Mouse (Mus musculus) neural tube, embryonic 12.5 days (tissue): ENCODE data around the gene Rhot1. TPM values are rescaled to one million over a fixed set of nuclear protein-coding genes. Genes with fewer than 3 reads are reported as not detected.
"Not testable (repeated sequence)": the region's sequence is repeated elsewhere in the genome, so short reads cannot be mapped to it uniquely, and the experiment has no call there.

Experiments used
- ATAC-seq: fragments of 200-750 bp; cut with Nextera tagmentation; 2 replicates; pipeline ENCODE4 v1.8.0; 2017; ENCODE audit warnings: low read depth, mild to moderate bottlenecking, moderate TSS enrichment, moderate library complexity; ENCODE audit not compliant: low FRiP score
- H3K27ac ChIP-seq: fragments of 300-500 bp; sonication (generic); 2 replicates; pipeline ENCODE4 v1.5.1; 2016
- H3K27me3 ChIP-seq: fragments of 300-500 bp; sonication (generic); replicated peaks from 2 replicates; pipeline ENCODE4 v1.6.1; 2016; ENCODE audit warnings: mild to moderate bottlenecking
- H3K36me3 ChIP-seq: fragments of 300-500 bp; sonication (generic); 2 replicates; pipeline ENCODE4 v1.6.1; 2016; ENCODE audit warnings: mild to moderate bottlenecking
- H3K4me1 ChIP-seq: fragments of 300-500 bp; sonication (generic); 2 replicates; pipeline ENCODE4 v1.6.1; 2016
- H3K4me2 ChIP-seq: fragments of 300-500 bp; sonication (generic); replicated peaks from 2 replicates; pipeline ENCODE4 v1.6.1; 2016; ENCODE audit warnings: mild to moderate bottlenecking
- H3K4me3 ChIP-seq: fragments of 300-500 bp; sonication (generic); 2 replicates; pipeline ENCODE4 v1.5.1; 2016
- H3K9ac ChIP-seq: fragments of 300-500 bp; sonication (generic); 2 replicates; pipeline ENCODE4 v1.6.1; 2016; ENCODE audit warnings: mild to moderate bottlenecking
- H3K9me3 ChIP-seq: fragments of 300-500 bp; sonication (generic); 2 replicates; pipeline ENCODE4 v1.6.1; 2016; ENCODE audit warnings: mild to moderate bottlenecking
- WGBS: fragments of 180-500 bp; shearing (Covaris S2); methylation state at CpG from one replicate; pipeline ENCODE4 v1.1.7; 2016; 5-methylcytosine and 5-hydroxymethylcytosine counted together
- polyA plus RNA-seq: library from polyadenylated mRNA; unstranded; fragments of >200 nt; fragmentation: Nextera tagmentation; extraction: Ambion mirVana; gene quantifications from 2 replicates; pipeline ENCODE4 v1.2.1, GENCODE M21; 2016

Rhot1 gene
- polyA plus RNA-seq, 1 experiment from 2014 or later: 70.9 TPM

DNA sequence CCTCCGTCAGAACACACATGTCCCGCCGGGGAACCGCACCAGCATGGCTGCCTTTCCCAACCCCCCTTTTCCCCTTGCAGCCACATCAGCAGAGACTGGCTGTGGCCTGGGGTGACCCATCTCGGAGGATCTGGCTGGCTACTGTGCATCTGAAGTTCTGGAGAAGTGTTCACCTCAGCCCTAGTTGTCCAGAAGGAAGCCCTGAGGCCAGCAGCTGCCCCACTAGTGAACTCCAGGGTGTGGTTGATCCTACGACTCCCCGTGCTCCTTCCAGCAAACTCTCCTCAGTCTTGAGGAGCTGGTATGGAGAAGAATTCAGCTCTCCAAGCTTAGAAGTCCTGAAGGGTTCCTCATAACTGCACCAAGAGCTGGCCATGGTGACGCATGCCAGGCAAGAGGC is 30.5 kb upstream of the Rhot1 start:
- H3K27ac ChIP-seq: no peak overlapping the region
- H3K9ac ChIP-seq: no peak overlapping the region
- H3K4me3 ChIP-seq: no peak overlapping the region
- H3K27me3 ChIP-seq: peaks cover 4% of the 10 kb centered on the region; the same call in 1 of the 2 replicates
- ATAC-seq: no peak
- no peaks in the 10 kb centered on the region for H3K36me3 ChIP-seq
- H3K4me2 ChIP-seq: no peak overlapping the region
- H3K9me3 ChIP-seq: no peaks in the 10 kb centered on the region
- WGBS: 89% methylated on average over 8 of the region's 8 CpGs
- H3K4me1 ChIP-seq: no peaks in the 10 kb centered on the region

DNA sequence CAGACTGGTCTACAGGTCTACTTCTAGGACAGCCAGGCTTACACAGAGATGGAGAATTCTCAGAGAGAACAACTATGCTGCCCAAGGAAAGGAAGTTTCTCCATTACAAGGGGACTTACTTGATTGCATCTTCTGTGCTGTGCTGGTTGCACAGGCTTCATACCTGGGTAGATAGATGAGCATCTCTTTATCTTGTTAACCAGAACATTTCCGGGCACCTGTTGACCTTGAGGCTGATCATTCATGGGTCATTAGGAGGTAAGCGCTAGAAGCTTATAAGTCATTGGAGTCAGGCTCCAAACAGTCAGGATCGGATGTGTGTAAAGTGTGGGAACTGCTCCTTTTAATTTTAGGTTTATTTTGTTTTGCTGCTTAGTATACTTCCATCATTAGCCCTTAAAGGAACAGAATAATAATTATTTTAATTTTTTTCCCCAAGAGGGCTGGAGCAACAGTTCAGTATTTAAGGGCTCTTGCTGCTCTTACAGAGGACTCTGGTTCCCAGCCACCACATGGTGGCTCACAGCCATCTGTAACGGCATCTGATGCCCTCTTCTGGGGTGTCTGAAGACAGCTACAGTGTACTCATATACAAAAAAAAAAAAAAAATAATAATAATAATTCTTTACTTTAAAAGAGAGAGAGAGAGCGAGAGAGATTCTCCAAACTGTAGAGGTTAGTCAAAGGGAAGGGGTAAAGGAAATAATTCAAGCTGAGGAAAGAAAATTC is 27.6 kb upstream of the Rhot1 start:
- Histone ChIP-seq H3K4me1 (0 out of 2 replicates have a peak, but pooled peaks cover 5% of the 10 kb centered on the region), H3K4me2 (no peak overlapping the region), H3K4me3 (no peak overlapping the region), H3K9ac (no peak overlapping the region), H3K27me3 (peaks cover under 1% of the 10 kb centered on the region; the same call in 1 of the 2 replicates), H3K27ac (no peak overlapping the region), H3K36me3 (no peaks in the 10 kb centered on the region), H3K9me3 (no peaks in the 10 kb centered on the region)
- WGBS: 70% methylated on average over 5 of the region's 5 CpGs
- ATAC-seq: no peak

DNA sequence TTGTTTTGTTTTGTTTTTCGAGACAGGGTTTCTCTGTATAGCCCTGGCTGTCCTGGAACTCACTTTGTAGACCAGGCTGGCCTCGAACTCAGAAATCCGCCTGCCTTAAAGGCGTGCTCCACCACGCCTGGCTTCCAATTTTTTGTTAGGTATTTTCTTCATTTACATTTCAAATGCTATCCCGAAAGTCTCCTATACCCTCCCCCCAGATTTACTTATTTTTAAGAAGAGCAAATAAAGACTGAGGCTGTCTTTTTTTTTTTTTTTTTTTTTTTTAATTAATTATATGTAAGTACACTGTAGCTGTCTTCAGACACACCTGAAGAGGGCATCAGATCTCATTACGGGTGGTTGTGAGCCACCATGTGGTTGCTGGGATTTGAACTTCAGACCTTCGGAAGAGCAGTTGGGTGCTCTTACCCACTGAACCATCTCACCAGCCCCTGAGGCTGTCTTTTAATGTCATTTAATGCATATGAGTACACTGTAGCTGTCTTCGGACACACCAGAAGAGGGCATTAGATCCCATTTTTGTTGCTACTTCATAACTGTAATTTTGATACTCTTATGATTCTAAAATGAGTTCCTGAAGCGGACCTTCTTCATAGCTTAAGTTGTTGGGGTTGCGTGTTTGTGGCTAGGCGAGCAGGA is 25.6 kb upstream of the Rhot1 start:
- H3K27ac ChIP-seq, ATAC-seq, H3K36me3 ChIP-seq, H3K27me3 ChIP-seq, H3K9ac ChIP-seq, H3K4me1 ChIP-seq, H3K9me3 ChIP-seq: not testable (repeated sequence)
- peak overlapping the region; percentile 72 for H3K4me2 ChIP-seq
- 46% methylated on average over 12 of the region's 12 CpGs for WGBS
- H3K4me3 ChIP-seq: peak overlapping the region; percentile 53

- Histone ChIP-seq H3K27me3 (no peaks in the 10 kb centered on the region), H3K36me3 (no peaks in the 10 kb centered on the region), H3K4me1 (0 out of 2 replicates have a peak, but pooled peaks cover 5% of the 10 kb centered on the region), H3K9ac (peak within 1 kb of the TSS; percentile 42; the same call in 1 of the 2 replicates), H3K4me2 (peak within 1 kb of the TSS; percentile 72), H3K4me3 (peak within 1 kb of the TSS; percentile 53), H3K27ac (no peak within 1 kb of the TSS), H3K9me3 (no peaks in the 10 kb centered on the region)
- no peak for ATAC-seq
- WGBS: 1% methylated on average over 33 of the region's 33 CpGs
Observed at GRCm38 (mm10) chr11:80183705-80184255, 25.0 kb upstream of the Rhot1 start, which contains the start of gene Rnf135. TSS of gene Rnf135 (plus strand) at chr11:80183851.

DNA sequence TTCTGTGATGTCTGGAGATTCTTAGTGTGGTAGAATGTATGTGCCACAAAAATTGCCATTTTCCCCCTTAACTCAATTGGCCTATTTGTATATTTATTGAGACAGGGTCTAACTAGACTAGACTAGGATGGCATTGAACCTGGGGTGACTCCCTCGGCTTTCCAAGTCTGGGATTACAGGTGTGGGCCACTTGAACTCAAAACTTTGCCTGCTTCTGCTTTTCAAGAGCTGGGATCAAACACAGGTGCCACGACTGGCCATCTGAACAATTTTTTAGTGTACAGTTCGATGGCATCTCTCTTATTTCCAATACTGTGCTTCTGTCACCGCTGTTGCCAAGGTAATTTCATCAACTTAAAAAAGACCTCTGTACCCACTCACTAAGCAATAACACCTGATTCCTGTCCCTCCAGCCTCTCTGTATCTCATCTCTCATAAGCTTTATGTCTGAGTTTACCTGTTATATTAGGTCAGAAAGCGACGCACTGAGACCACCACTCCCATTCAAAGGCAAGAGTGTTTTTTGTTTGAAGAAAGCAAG is 24.2 kb upstream of the Rhot1 start:
- H3K4me2 ChIP-seq: peak overlapping the region; percentile 72
- 93% methylated on average over 6 of the region's 6 CpGs for WGBS

DNA sequence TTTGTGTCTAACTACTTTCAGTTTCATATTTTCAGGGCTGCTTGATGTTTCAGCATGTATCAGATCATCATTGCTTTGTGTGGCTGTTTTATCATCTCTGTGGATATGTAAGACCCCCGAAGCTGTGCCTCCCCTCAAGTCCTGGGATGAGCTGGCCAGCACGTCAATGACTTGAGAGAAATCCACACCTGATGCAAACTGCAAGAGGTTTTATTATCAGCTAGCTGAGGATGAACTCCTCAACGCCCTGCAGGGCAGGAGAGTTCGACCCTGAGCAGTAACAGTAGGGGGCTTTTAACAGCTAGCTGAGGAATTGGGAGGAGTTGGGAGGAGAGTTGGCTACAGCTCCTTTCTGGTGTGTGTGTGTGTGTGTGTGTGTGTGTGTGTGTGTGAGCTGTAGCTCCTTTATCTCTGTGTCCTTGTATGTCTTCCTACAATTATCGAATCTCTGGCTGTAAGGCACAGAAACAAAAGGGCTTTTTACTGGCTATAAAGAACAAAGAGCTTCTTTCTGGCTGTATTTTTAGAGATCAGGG is 23.3 kb upstream of the Rhot1 start:
- H3K27me3 ChIP-seq, H3K27ac ChIP-seq, H3K9me3 ChIP-seq, H3K36me3 ChIP-seq, H3K4me1 ChIP-seq, H3K4me2 ChIP-seq, ATAC-seq, H3K9ac ChIP-seq, H3K4me3 ChIP-seq: not testable (repeated sequence)
- WGBS: 63% methylated on average over 5 of the region's 5 CpGs

More for the DNA sequence above, 24.2 kb upstream of the Rhot1 start:
- no peak for ATAC-seq
- Histone ChIP-seq H3K9ac (no peak overlapping the region), H3K4me3 (0 out of 2 replicates have a peak overlapping the region, but pooled peaks have one; percentile 53), H3K27ac (no peak overlapping the region), H3K9me3 (no peaks in the 10 kb centered on the region), H3K36me3 (no peaks in the 10 kb centered on the region), H3K27me3 (no peaks in the 10 kb centered on the region), H3K4me1 (0 out of 2 replicates have a peak, but pooled peaks cover 5% of the 10 kb centered on the region)

- WGBS: 83% methylated on average over 4 of the region's 4 CpGs
Observed at GRCm38 (mm10) chr11:80190280-80190679, 18.5 kb upstream of the Rhot1 start.

DNA sequence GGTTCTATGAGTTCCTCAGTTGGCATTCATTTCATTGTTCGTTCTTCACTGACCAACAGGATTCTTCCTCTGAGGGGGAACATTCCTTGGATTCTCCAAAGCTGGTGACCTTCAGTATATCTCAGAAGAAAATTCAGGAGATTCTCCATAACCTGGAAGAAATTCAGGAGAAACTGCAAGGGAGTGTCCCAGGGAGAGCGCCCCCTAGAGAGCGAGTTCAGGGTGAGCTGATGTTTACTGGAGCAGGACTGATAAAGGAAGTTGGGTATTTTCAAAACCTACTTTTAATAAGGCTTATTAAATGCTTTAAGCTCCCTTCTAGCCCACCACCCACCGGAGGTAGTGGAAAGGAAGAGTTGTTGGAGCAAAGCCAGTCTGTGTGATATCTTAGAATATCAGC is 15.0 kb upstream of the Rhot1 start:
- H3K27ac ChIP-seq: no peak overlapping the region
- no peak overlapping the region for H3K4me3 ChIP-seq
- H3K9ac ChIP-seq: no peak overlapping the region
- H3K27me3 ChIP-seq: no peaks in the 10 kb centered on the region
- H3K4me2 ChIP-seq: no peak overlapping the region
- no peak for ATAC-seq
- no peaks in the 10 kb centered on the region for H3K9me3 ChIP-seq
- no peaks in the 10 kb centered on the region for H3K36me3 ChIP-seq
- 65% methylated on average over 4 of the region's 4 CpGs for WGBS
- H3K4me1 ChIP-seq: no peaks in the 10 kb centered on the region

More at GRCm38 (mm10) chr11:80190280-80190679, 18.5 kb upstream of the Rhot1 start:
- no peak overlapping the region for H3K4me3 ChIP-seq
- no peaks in the 10 kb centered on the region for H3K36me3 ChIP-seq
- ATAC-seq: no peak
- H3K9me3 ChIP-seq: no peaks in the 10 kb centered on the region
- no peaks in the 10 kb centered on the region for H3K27me3 ChIP-seq
- no peak overlapping the region for H3K9ac ChIP-seq
- H3K27ac ChIP-seq: no peak overlapping the region
- H3K4me1 ChIP-seq: no peaks in the 10 kb centered on the region
- no peak overlapping the region for H3K4me2 ChIP-seq

DNA sequence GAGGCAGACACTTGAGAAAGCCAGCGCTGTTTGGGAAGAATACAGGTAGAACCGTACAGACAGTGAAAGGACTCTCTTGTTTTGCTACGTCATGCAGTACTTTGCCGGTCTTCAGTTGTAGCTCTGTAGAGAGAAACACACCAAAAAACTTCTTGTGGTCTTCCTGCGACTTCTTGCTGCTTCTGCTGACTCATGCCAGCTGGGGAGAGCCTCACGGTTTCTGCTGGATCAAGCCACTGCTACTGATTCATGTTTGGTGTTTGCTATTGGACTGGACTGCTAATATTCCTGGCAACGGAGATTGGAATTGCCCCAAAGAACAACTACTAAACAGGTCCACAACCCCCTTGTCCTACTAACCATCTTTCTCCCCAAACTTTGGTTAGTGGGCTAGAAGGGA is 12.5 kb upstream of the Rhot1 start:
- WGBS: 89% methylated on average over 7 of the region's 7 CpGs
- Histone ChIP-seq H3K36me3 (no peaks in the 10 kb centered on the region), H3K4me3 (no peak overlapping the region), H3K4me1 (no peaks in the 10 kb centered on the region), H3K4me2 (no peak overlapping the region), H3K27me3 (no peaks in the 10 kb centered on the region), H3K9me3 (no peaks in the 10 kb centered on the region), H3K27ac (no peak overlapping the region), H3K9ac (no peak overlapping the region)
- no peak for ATAC-seq

DNA sequence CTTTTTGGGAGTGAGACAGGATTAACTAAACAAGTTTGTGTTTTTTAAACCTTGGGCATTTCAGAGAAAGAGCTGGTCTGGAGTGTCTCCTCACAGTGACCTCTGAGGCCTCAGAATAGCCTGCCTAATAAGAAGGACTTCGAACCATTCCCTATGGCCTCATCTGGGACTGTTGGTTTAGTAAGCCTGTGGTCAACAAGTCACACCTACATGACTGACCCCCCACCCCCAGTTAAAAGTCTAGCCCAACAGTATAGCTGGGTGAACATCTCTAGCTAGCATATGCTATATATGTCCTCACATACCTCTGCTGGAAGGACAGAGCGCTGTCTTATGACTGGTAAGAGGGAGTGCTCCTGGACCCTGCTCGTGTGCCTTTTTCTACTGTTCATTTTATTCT is 9.5 kb upstream of the Rhot1 start:
- no peak overlapping the region for H3K4me3 ChIP-seq
- no peak overlapping the region for H3K27ac ChIP-seq
- WGBS: 94% methylated on average over 3 of the region's 3 CpGs
- H3K4me2 ChIP-seq: no peak overlapping the region
- H3K27me3 ChIP-seq: no peaks in the 10 kb centered on the region
- no peak overlapping the region for H3K9ac ChIP-seq
- H3K36me3 ChIP-seq: no peaks in the 10 kb centered on the region
- H3K9me3 ChIP-seq: no peaks in the 10 kb centered on the region
- no peaks in the 10 kb centered on the region for H3K4me1 ChIP-seq
- ATAC-seq: no peak

DNA sequence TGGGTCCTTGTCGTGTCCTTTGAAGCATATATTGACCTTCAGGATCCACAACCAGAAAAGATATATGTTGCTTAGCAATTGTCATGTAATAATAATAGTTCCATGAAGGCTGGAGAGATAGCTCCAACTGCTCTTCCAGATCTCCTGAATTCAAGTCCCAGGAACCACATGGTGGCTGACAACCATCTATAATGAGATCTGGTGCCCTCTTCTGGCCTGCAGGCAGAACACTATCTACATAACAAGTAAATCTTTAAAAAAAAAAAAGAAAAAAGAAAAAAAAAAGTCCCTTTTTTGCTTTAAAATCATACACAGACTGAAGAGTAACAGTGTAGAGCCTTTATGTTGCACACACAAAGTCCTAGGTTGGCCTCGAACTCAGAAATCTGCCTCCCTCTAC is 9.0 kb upstream of the Rhot1 start:
- no peaks in the 10 kb centered on the region for H3K27me3 ChIP-seq
- ATAC-seq: no peak
- no peak overlapping the region for H3K4me3 ChIP-seq
- WGBS: 95% methylated on average over 2 of the region's 2 CpGs
- H3K27ac ChIP-seq: no peak overlapping the region
- H3K4me1 ChIP-seq: no peaks in the 10 kb centered on the region
- no peak overlapping the region for H3K4me2 ChIP-seq
- no peak overlapping the region for H3K9ac ChIP-seq
- H3K9me3 ChIP-seq: no peaks in the 10 kb centered on the region
- no peaks in the 10 kb centered on the region for H3K36me3 ChIP-seq

DNA sequence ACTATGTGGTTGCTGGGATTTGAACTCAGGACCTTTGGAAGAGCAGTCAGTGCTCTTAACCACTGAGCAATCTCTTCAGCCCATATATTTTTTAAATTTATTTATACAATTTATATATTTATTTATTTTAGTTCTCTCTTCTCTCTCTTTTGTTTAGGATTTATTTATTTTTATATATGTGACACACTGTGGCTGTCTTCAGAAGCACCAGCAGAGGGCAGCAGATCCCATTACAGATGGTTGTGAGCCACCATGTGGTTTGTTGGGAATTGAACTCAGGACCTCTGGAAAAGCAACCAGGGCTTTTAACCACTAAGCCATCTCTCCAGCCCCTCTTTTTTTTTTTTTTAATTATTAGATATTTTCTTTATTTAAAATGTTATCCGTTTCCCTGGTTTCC is 8.5 kb upstream of the Rhot1 start:
- WGBS: 70% methylated on average over 1 of the region's 1 CpGs
- Histone ChIP-seq H3K9me3 (no peaks in the 10 kb centered on the region), H3K27me3 (no peaks in the 10 kb centered on the region), H3K4me1 (no peaks in the 10 kb centered on the region), H3K4me2 (no peak overlapping the region), H3K9ac (no peak overlapping the region), H3K27ac (no peak overlapping the region), H3K36me3 (no peaks in the 10 kb centered on the region), H3K4me3 (no peak overlapping the region)
- no peak for ATAC-seq
